Mouse (Mus musculus) bone marrow macrophage, adult 2 months (primary cell): ENCODE measurements around the gene Rhbdl2. TPM values are rescaled to one million over a fixed set of nuclear protein-coding genes. Genes with fewer than 3 reads are reported as not detected.

Source experiments
- H3K27ac ChIP-seq: 2 replicates; pipeline ENCODE4 v1.5.1; 2012; ENCODE audit warnings: low read depth, low read length; ENCODE audit not compliant: insufficient read depth
- H3K4me1 ChIP-seq: 2 replicates; pipeline ENCODE4 v1.6.1; 2012; ENCODE audit warnings: low read length; ENCODE audit not compliant: control insufficient read depth, insufficient read depth
- H3K4me3 ChIP-seq: 2 replicates; pipeline ENCODE4 v1.5.1; 2012; ENCODE audit warnings: mild to moderate bottlenecking, low read length, moderate library complexity; ENCODE audit not compliant: insufficient read depth
- CTCF ChIP-seq: IDR thresholded peaks from 2 replicates; pipeline ENCODE4 v1.5.1; 2012; ENCODE audit warnings: low read depth, mild to moderate bottlenecking, low read length, moderate library complexity
- POLR2A ChIP-seq: IDR thresholded peaks from 2 replicates; pipeline ENCODE4 v1.6.1; 2012; ENCODE audit warnings: mild to moderate bottlenecking, low read depth, low read length, borderline replicate concordance
- polyA plus RNA-seq: library from polyadenylated mRNA; stranded (reverse); fragments of >200 nt; gene quantifications from 2 replicates; pipeline ENCODE4 v1.2.4, GENCODE M21; 2012; ENCODE audit not compliant: missing spikeins, insufficient read depth, insufficient read length

The Rhbdl2 gene
- not detected in 2 replicates for polyA plus RNA-seq

GRCm38 (mm10) chr4:123787191-123787985, at the start of gene Rhbdl2:
Rhbdl2 (plus strand) TSS chr4:123787874.
- Histone ChIP-seq H3K4me1 (no peaks in the 10 kb centered on the region), H3K27ac (no peak within 1 kb of the TSS), H3K4me3 (no peak within 1 kb of the TSS)
- no peak for TF ChIP-seq CTCF
- TF ChIP-seq POLR2A, result no peak

GRCm38 (mm10) chr4:123738708-123739107, 49.0 kb upstream of the Rhbdl2 start:
- no peak overlapping the region for H3K27ac ChIP-seq

DNA sequence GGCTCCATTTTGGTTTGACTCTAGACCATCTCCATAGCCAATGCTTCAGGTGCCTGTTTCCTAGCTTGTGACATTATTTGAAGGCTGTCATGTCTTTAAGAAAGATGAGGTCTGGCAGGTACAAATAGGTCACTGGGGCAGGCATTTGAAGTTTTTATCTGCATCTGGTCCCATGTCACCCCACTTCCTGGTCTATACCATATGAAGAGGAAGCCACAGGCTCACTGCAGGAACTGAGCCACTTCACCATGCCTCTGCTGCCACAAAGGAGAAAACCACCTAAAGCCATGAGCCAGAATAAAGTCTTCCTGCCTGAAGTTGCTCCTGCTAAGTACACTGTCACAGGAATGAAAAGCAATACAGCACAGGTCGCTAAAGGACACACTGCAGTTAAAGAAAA, 44.8 kb upstream of the Rhbdl2 start:
- TF ChIP-seq CTCF (no peak), POLR2A (no peak)
- peaks cover 40% of the 10 kb centered on the region for H3K4me1 ChIP-seq
- peak overlapping the region; percentile 80 for H3K27ac ChIP-seq
- H3K4me3 ChIP-seq, result no peak overlapping the region

More at GRCm38 (mm10) chr4:123738708-123739107, 49.0 kb upstream of the Rhbdl2 start:
- no peak overlapping the region for H3K4me3 ChIP-seq
- peaks cover 17% of the 10 kb centered on the region for H3K4me1 ChIP-seq
- TF ChIP-seq POLR2A (no peak), CTCF (no peak)

GRCm38 (mm10) chr4:123745221-123745775, 42.4 kb upstream of the Rhbdl2 start:
- Histone ChIP-seq H3K27ac (no peak overlapping the region), H3K4me1 (peaks cover 40% of the 10 kb centered on the region), H3K4me3 (no peak overlapping the region)
- TF ChIP-seq POLR2A (no peak), CTCF (no peak)

DNA sequence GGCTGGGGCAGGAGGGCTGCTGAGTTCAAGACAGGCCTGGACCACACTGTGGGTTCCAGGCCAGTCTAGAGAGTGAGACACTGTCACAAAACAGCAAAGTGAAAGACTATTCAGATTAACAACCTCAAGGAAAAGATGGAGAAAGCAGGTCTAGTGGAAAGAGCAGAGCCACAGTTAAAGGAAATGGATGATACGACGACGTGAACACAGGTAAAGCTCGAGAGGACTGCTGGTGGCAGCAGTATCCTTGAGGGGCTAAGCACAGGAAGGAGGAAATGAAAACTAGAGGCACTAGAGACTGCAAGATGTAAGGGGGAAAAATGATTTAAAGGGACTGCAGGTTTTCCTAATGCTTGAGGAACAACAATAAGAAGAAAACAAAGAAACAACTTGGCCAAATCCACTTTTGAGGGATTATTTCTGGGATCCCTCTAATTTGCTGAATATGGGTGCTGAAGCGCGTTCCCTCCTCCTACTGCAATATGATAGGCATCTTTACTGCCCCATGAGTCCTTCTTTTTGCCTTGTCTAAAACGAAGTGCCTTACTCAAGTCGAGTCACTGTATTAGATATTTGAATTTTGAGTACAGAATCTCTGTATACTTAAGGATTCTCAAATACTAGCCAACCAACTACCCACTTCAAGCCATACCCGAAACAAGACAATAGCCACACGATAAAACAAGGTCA, 38.8 kb upstream of the Rhbdl2 start:
- TF ChIP-seq POLR2A (no peak), CTCF (no peak)
- Histone ChIP-seq H3K4me1 (peaks cover 24% of the 10 kb centered on the region), H3K27ac (peak overlapping the region; percentile 43)

DNA sequence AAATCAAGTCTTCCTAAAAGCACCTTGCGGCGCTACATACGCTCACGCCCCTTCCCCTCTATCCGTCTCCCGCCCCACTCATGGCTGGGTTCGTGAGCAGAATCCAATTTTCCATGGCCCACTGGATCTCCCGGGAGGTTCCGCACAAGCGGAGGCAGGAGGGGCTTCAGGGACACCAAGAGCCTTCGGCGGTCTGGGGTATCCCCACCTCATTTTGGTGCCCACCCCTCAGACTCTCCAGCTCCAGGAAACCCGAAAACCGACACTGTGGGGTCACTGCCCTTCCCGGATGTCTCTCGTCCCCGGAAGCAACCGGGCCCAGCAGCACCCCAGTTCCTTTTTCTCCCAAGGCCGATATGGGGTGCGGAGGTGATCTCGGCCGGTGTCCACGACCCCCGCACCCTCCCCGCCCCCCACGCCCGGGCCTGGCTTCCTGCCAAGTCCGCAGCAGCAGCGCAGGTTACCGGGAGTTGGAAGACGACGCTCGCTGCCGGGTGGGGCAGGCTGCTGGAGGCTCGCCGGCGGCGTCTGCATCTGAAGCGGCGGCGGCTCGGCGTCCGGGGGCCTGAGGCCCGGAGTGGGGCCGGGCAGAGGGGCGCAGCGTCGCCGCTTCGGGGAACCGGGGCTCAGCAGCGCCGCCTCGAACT, 38.1 kb upstream of the Rhbdl2 start:
- TF ChIP-seq POLR2A (no peak), CTCF (no peak)
- Histone ChIP-seq H3K4me1 (peaks cover 21% of the 10 kb centered on the region), H3K4me3 (peak overlapping the region; percentile 64), H3K27ac (peak overlapping the region; percentile 38)

More for the DNA sequence above, 38.8 kb upstream of the Rhbdl2 start:
- peak overlapping the region; percentile 64 for H3K4me3 ChIP-seq

DNA sequence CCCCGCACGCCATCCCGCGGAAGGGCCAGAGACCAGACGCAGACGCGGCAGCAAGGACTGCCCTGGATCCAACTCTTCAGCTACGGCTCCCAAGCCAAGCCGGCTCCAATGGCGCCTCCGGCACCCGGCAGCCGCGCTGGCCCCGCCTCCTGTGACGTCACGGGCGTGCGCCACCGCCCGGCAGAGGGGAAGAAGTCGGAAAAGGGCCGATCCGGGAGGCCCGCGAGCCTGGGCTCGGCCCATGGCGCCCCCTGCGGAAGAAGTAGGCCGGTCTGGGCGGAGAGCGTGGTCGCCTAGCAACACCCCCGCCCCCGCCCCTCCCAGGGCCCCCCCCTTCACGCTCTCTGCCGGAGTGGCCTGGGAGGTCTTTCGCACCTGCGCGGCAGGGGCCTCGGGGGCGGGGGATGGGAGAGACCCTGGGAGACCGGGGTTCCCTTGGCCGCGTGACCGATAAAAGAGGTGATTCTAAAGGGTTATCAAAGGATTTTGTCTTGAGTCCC, 37.5 kb upstream of the Rhbdl2 start, which contains the start of gene Akirin1:
Akirin1 (minus strand) TSS at position 194 of the 500 bp plus-strand sequence.
- Histone ChIP-seq H3K4me1 (peaks cover 15% of the 10 kb centered on the region), H3K4me3 (peak within 1 kb of the TSS; percentile 73), H3K27ac (peak within 1 kb of the TSS; percentile 76)
- TF ChIP-seq CTCF, result no peak
- TF ChIP-seq POLR2A, result no peak

GRCm38 (mm10) chr4:123750707-123751312, 36.9 kb upstream of the Rhbdl2 start:
- peak overlapping the region; percentile 73 for H3K4me3 ChIP-seq
- H3K27ac ChIP-seq, result peak overlapping the region; percentile 76
- H3K4me1 ChIP-seq, result peaks cover 11% of the 10 kb centered on the region
- TF ChIP-seq CTCF, result no peak
- no peak for TF ChIP-seq POLR2A

DNA sequence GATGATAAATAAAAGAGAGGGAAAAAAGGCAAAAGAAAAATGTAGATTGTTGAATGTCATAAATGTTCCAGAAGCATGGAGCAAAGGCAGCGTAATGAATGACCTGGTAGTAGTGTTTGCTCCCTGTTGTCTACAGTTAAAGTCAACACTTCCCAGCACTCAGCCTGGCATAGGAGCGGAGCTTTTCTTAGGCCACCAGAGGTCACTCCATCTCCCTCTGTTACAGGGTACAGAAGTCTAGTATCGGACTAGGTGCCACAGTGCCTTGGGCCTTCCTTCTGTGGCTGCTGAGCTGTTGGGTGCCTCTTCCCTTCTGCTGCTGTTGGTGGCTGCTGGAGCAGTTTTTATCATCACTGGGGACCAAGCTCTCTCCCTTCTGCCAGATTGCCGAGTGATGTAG, 29.4 kb upstream of the Rhbdl2 start:
- TF ChIP-seq CTCF, result no peak
- TF ChIP-seq POLR2A, result no peak
- H3K4me3 ChIP-seq, result no peak overlapping the region
- H3K27ac ChIP-seq, result no peak overlapping the region
- no peaks in the 10 kb centered on the region for H3K4me1 ChIP-seq
